Mouse (Mus musculus) neural tube, embryonic 11.5 days (tissue): Measurements from ENCODE around the gene Tmem140. TPM values are rescaled to one million over a fixed set of nuclear protein-coding genes. Genes with fewer than 3 reads are reported as not detected.

Experiments used
- ATAC-seq: fragments of 200-750 bp; cut with Nextera tagmentation; 2 replicates; pipeline ENCODE4 v1.8.0; 2017; ENCODE audit warnings: moderate number of reproducible peaks, mild to moderate bottlenecking, moderate TSS enrichment, moderate library complexity; ENCODE audit not compliant: insufficient read depth, low FRiP score, low TSS enrichment
- DNase-seq: peaks from one replicate; pipeline ENCODE4 v3.0.0-alpha.2; 2015; ENCODE audit warnings: low spot score
- H3K27ac ChIP-seq: fragments of 300-500 bp; sonication (generic); 2 replicates; pipeline ENCODE4 v1.5.1; 2014; ENCODE audit warnings: low read depth, mild to moderate bottlenecking, low read length
- H3K27me3 ChIP-seq: fragments of 300-500 bp; sonication (generic); 2 replicates; pipeline ENCODE4 v1.6.1; 2014; ENCODE audit warnings: mild to moderate bottlenecking, low read length, mixed read lengths; ENCODE audit not compliant: control insufficient read depth, insufficient read depth
- H3K36me3 ChIP-seq: fragments of 300-500 bp; sonication (generic); 2 replicates; pipeline ENCODE4 v1.6.1; 2014; ENCODE audit warnings: mild to moderate bottlenecking, low read length, moderate library complexity, mixed read lengths; ENCODE audit not compliant: control insufficient read depth, insufficient read depth
- H3K4me1 ChIP-seq: fragments of 300-500 bp; sonication (generic); 2 replicates; pipeline ENCODE4 v1.6.1; 2014; ENCODE audit warnings: low read length, mixed read lengths; ENCODE audit not compliant: control insufficient read depth, insufficient read depth
- H3K4me2 ChIP-seq: fragments of 300-500 bp; sonication (generic); 2 replicates; pipeline ENCODE4 v1.6.1; 2014; ENCODE audit warnings: low read depth, mild to moderate bottlenecking, moderate library complexity
- H3K4me3 ChIP-seq: fragments of 300-500 bp; sonication (generic); 2 replicates; pipeline ENCODE4 v1.5.1; 2014; ENCODE audit warnings: low read depth, low read length
- H3K9ac ChIP-seq: fragments of 300-500 bp; sonication (generic); 2 replicates; pipeline ENCODE4 v1.6.1; 2014; ENCODE audit warnings: mild to moderate bottlenecking, low read length
- H3K9me3 ChIP-seq: fragments of 300-500 bp; sonication (generic); 2 replicates; pipeline ENCODE4 v1.6.1; 2016; ENCODE audit warnings: low read length; ENCODE audit not compliant: control insufficient read depth
- WGBS: fragments of 180-500 bp; shearing (Covaris S2); extraction: QIAGEN DNeasy Blood & Tissue Kit; methylation state at CpG from one replicate; pipeline ENCODE4 v1.1.7; 2014; 5-methylcytosine and 5-hydroxymethylcytosine counted together
- polyA plus RNA-seq: library from polyadenylated mRNA; unstranded; fragments of >200 nt; fragmentation: Nextera tagmentation; extraction: Ambion mirVana; gene quantifications from 2 replicates; pipeline ENCODE4 v1.2.1, GENCODE M21; 2014

Tmem140 gene
- polyA plus RNA-seq, 1 experiment from 2014 or later: 1.3 TPM

- Histone ChIP-seq H3K4me2 (no peak overlapping the region), H3K27me3 (no peaks in the 10 kb centered on the region), H3K4me1 (no peaks in the 10 kb centered on the region), H3K36me3 (no peaks in the 10 kb centered on the region), H3K4me3 (no peak overlapping the region), H3K9ac (no peak overlapping the region), H3K9me3 (no peaks in the 10 kb centered on the region), H3K27ac (no peak overlapping the region)
- WGBS: 91% methylated on average over 10 of the region's 10 CpGs
- ATAC-seq: no peak
- DNase-seq: no peak
Measured at GRCm38 (mm10) chr6:34872871-34873270, 9.9 kb downstream of the Tmem140 start.

GRCm38 (mm10) chr6:34874101-34874921 is 11.4 kb downstream of the Tmem140 start:
- Histone ChIP-seq H3K4me2 (no peak overlapping the region), H3K27me3 (no peaks in the 10 kb centered on the region), H3K4me3 (no peak overlapping the region), H3K27ac (no peak overlapping the region), H3K36me3 (no peaks in the 10 kb centered on the region), H3K4me1 (no peaks in the 10 kb centered on the region), H3K9ac (no peak overlapping the region), H3K9me3 (no peaks in the 10 kb centered on the region)
- WGBS: 80% methylated on average over 21 of the region's 21 CpGs
- DNase-seq (no peak), ATAC-seq (no peak)

GRCm38 (mm10) chr6:34875268-34875761 is 12.4 kb downstream of the Tmem140 start:
- ATAC-seq: no peak
- 89% methylated on average over 15 of the region's 15 CpGs for WGBS
- Histone ChIP-seq H3K9ac (no peak overlapping the region; the same call in 1 of the 2 replicates), H3K4me1 (no peaks in the 10 kb centered on the region), H3K27ac (no peak overlapping the region), H3K36me3 (no peaks in the 10 kb centered on the region), H3K4me3 (no peak overlapping the region), H3K4me2 (no peak overlapping the region), H3K9me3 (no peaks in the 10 kb centered on the region), H3K27me3 (no peaks in the 10 kb centered on the region)
- DNase-seq: no peak

GRCm38 (mm10) chr6:34875966-34876834 is 13.3 kb downstream of the Tmem140 start:
- H3K36me3 ChIP-seq: no peaks in the 10 kb centered on the region
- H3K4me3 ChIP-seq: peak overlapping the region; percentile 61; the same call in 1 of the 2 replicates
- no peak overlapping the region for H3K27ac ChIP-seq

GRCm38 (mm10) chr6:34876835-34877156 is 13.8 kb downstream of the Tmem140 start:
- WGBS: 38% methylated on average over 2 of the region's 2 CpGs
- DNase-seq: peak; percentile 8
- Histone ChIP-seq H3K36me3 (no peaks in the 10 kb centered on the region), H3K27ac (no peak overlapping the region), H3K9ac (peak overlapping the region; percentile 87), H3K9me3 (no peaks in the 10 kb centered on the region), H3K4me2 (peak overlapping the region; percentile 69), H3K4me1 (no peaks in the 10 kb centered on the region), H3K27me3 (no peaks in the 10 kb centered on the region), H3K4me3 (peak overlapping the region; percentile 61; the same call in 1 of the 2 replicates)
- ATAC-seq: no peak

More at GRCm38 (mm10) chr6:34875966-34876834, 13.3 kb downstream of the Tmem140 start:
- WGBS: 65% methylated on average over 12 of the region's 12 CpGs
- Histone ChIP-seq H3K4me1 (no peaks in the 10 kb centered on the region), H3K9ac (no peak overlapping the region), H3K27me3 (no peaks in the 10 kb centered on the region), H3K4me2 (peak overlapping the region; percentile 69; the same call in 1 of the 2 replicates), H3K9me3 (no peaks in the 10 kb centered on the region)
- ATAC-seq: no peak
- peak; percentile 10 for DNase-seq

GRCm38 (mm10) chr6:34877509-34878321 is 14.8 kb downstream of the Tmem140 start, which contains the start of gene Cyren:
Gene Cyren, minus strand, starts transcription at chr6:34878060.
- Histone ChIP-seq H3K36me3 (no peaks in the 10 kb centered on the region), H3K4me3 (peak within 1 kb of the TSS; percentile 61), H3K27me3 (no peaks in the 10 kb centered on the region), H3K27ac (peak within 1 kb of the TSS; percentile 77), H3K9ac (peak within 1 kb of the TSS; percentile 87), H3K9me3 (no peaks in the 10 kb centered on the region), H3K4me1 (no peaks in the 10 kb centered on the region), H3K4me2 (peak within 1 kb of the TSS; percentile 69)
- peak; percentile 97 for DNase-seq
- WGBS: under 1% methylated on average over 55 of the region's 56 CpGs
- peak; percentile 92 for ATAC-seq

GRCm38 (mm10) chr6:34879101-34879740 is 16.3 kb downstream of the Tmem140 start:
- H3K27me3 ChIP-seq: no peaks in the 10 kb centered on the region
- no peaks in the 10 kb centered on the region for H3K9me3 ChIP-seq
- H3K4me2 ChIP-seq: no peak overlapping the region
- no peaks in the 10 kb centered on the region for H3K4me1 ChIP-seq
- 0 out of 2 replicates have a peak overlapping the region, but pooled peaks have one; percentile 14 for H3K9ac ChIP-seq
- no peak for DNase-seq
- H3K27ac ChIP-seq: no peak overlapping the region
- ATAC-seq: no peak
- no peak overlapping the region for H3K4me3 ChIP-seq
- no peaks in the 10 kb centered on the region; the same call in 1 of the 2 replicates for H3K36me3 ChIP-seq
- WGBS: 90% methylated on average over 16 of the region's 16 CpGs
